Comparison of ENCODE assay signal across 11 mouse cellular contexts in genomic region chr3:68590436-68590835, GRCm38 (mm10).
DNase-seq lines count a peak whose midpoint lies in the region; ATAC-seq and TF ChIP-seq lines count a peak whose summit lies in the region.
"Had no signal": no experiment of that assay in that cellular context is flagged by ENCODE, and none has a peak within 500 bp of the region (broad histone marks: within the 10 kb centered on the region; RNA-seq: fewer than 3 reads in every experiment).

No protein-coding gene starts in this region.

- H3K9ac ChIP-seq in heart, adult 2 months (ENCODE audit: low read depth, low read length): no peak overlapping the region
- H3K9ac ChIP-seq in heart, embryonic 12.5 days: no peak overlapping the region
- no peak overlapping the region for H3K9ac ChIP-seq in limb, embryonic 13.5 days
- H3K9ac ChIP-seq in forebrain, embryonic 11.5 days (ENCODE audit: low read length): no peak overlapping the region

- H3K27me3 ChIP-seq in heart, adult 2 months (ENCODE audit: control insufficient read depth, insufficient read depth, low read length): no peaks in the 10 kb centered on the region
- H3K27me3 ChIP-seq in heart, embryonic 12.5 days (replicated peaks): no peaks in the 10 kb centered on the region
- peaks cover 31% of the 10 kb centered on the region for H3K27me3 ChIP-seq in limb, embryonic 13.5 days
- H3K27me3 ChIP-seq in forebrain, embryonic 11.5 days (ENCODE audit: control insufficient read depth, insufficient read depth, low read length): no peaks in the 10 kb centered on the region

- WGBS in heart, adult 2 months: 68% methylated on average over 8 of the region's 8 CpGs
- 79% methylated on average over 8 of the region's 8 CpGs for WGBS in heart, embryonic 12.5 days
- WGBS in limb, embryonic 13.5 days: 16% methylated on average over 8 of the region's 8 CpGs
- 72% methylated on average over 8 of the region's 8 CpGs for WGBS in forebrain, embryonic 11.5 days

- no peak for TF ChIP-seq CTCF in heart, adult 2 months (IDR thresholded peaks at IDR 0.05)

- H3K36me3 ChIP-seq in heart, adult 2 months (ENCODE audit: control insufficient read depth, insufficient read depth, low read length): peaks cover 21% of the 10 kb centered on the region
- H3K36me3 ChIP-seq in heart, embryonic 12.5 days: no peaks in the 10 kb centered on the region
- H3K36me3 ChIP-seq in limb, embryonic 13.5 days: no peaks in the 10 kb centered on the region
- no peaks in the 10 kb centered on the region for H3K36me3 ChIP-seq in forebrain, embryonic 11.5 days (ENCODE audit: control insufficient read depth, insufficient read depth, low read length)

- peaks cover 30% of the 10 kb centered on the region for H3K4me1 ChIP-seq in heart, adult 2 months (ENCODE audit: control insufficient read depth, insufficient read depth, low read length)
- H3K4me1 ChIP-seq in heart, embryonic 12.5 days (replicated peaks): peaks cover 68% of the 10 kb centered on the region
- H3K4me1 ChIP-seq in limb, embryonic 13.5 days: peaks cover 74% of the 10 kb centered on the region
- peaks cover 9% of the 10 kb centered on the region; the same call in 1 of the 2 replicates for H3K4me1 ChIP-seq in forebrain, embryonic 11.5 days (replicated peaks; ENCODE audit: control insufficient read depth, insufficient read depth, low read length)

- no peak for TF ChIP-seq POLR2A in heart, adult 2 months (IDR thresholded peaks at IDR 0.05; ENCODE audit: insufficient read depth, low read depth, low read length)

- H3K4me3 ChIP-seq in heart, adult 2 months: no peak overlapping the region
- no peak overlapping the region for H3K4me3 ChIP-seq in heart, embryonic 12.5 days
- H3K4me3 ChIP-seq in limb, embryonic 13.5 days: no peak overlapping the region
- H3K4me3 ChIP-seq in forebrain, embryonic 11.5 days (ENCODE audit: low read depth, low read length): no peak overlapping the region

- 0 out of 2 replicates have a peak, but pooled peaks have one; percentile 34 for TF ChIP-seq EP300 in heart, adult 2 months (IDR thresholded peaks at IDR 0.05; ENCODE audit: insufficient read depth, low read depth, low read length)

- no peak overlapping the region for H3K4me2 ChIP-seq in heart, embryonic 12.5 days
- 0 out of 2 replicates have a peak overlapping the region, but pooled peaks have one; percentile 14 for H3K4me2 ChIP-seq in limb, embryonic 13.5 days (replicated peaks)
- no peak overlapping the region for H3K4me2 ChIP-seq in forebrain, embryonic 11.5 days (ENCODE audit: low read depth, low read length, severe bottlenecking)
- H3K4me2 ChIP-seq: heart, embryonic 11.5 days had no signal

- H3K27ac ChIP-seq in heart, adult 2 months: peak overlapping the region; percentile 98
- no peak overlapping the region for H3K27ac ChIP-seq in heart, embryonic 12.5 days (ENCODE audit: poor library complexity, severe bottlenecking)
- H3K27ac ChIP-seq in limb, embryonic 13.5 days: no peak overlapping the region
- H3K27ac ChIP-seq in forebrain, embryonic 11.5 days (ENCODE audit: low read depth, low read length): no peak overlapping the region

- no peak for DNase-seq in heart, adult 2 months
- DNase-seq in retina, adult 2 months (ENCODE audit: low read depth, low spot score): peak; percentile 25
- no peak for DNase-seq in retina, embryonic 14.5 days (ENCODE audit: low spot score)
- DNase-seq in yolk sac, embryonic 10.5 days (ENCODE audit: low spot score): peak; percentile 53
- DNase-seq in forebrain, embryonic 11.5 days (ENCODE audit: low spot score): no peak
- no peak for DNase-seq in T-cell, adult 2 months (ENCODE audit: low spot score)
- DNase-seq: adrenal gland, postnatal 14 days; kidney, adult 11 months had no signal

- peaks cover 5% of the 10 kb centered on the region; the same call in 1 of the 2 replicates for H3K79me2 ChIP-seq in heart, adult 2 months (replicated peaks; ENCODE audit: control insufficient read depth, insufficient read depth, low read length)

- H3K9me3 ChIP-seq in heart, embryonic 12.5 days (replicated peaks): no peaks in the 10 kb centered on the region
- H3K9me3 ChIP-seq in limb, embryonic 13.5 days: no peaks in the 10 kb centered on the region
- no peaks in the 10 kb centered on the region for H3K9me3 ChIP-seq in forebrain, embryonic 11.5 days (ENCODE audit: control insufficient read depth, low read length)

- ATAC-seq in heart, embryonic 12.5 days (ENCODE audit: insufficient number of reproducible peaks, low FRiP score): no peak
- ATAC-seq in limb, embryonic 13.5 days (ENCODE audit: low FRiP score, low read depth): peak; percentile 48; the same call in 1 of the 2 replicates
- no peak for ATAC-seq in forebrain, embryonic 11.5 days (replicated peaks; ENCODE audit: low FRiP score)

- intact Hi-C loops in heart, adult 2 months (cut with DNase I): no loop called here

Comparison
In these comparisons a context has a peak if more than half of its experiments do, and no peak if none do; other contexts are left out.
1. DNase-seq: peak in retina, adult 2 months (single experiment) and yolk sac, embryonic 10.5 days (single experiment); none in heart, adult 2 months (0 of 2), retina, embryonic 14.5 days (single experiment), forebrain, embryonic 11.5 days (single experiment) and T-cell, adult 2 months (single experiment).